Mouse (Mus musculus): ENCODE measurements at regions not wholly inside any gene's neighbourhood (a gene's known extent, or its start where the extent isn't known, plus 50 kb on each side); places are given as distances from the start of the nearest gene placed in this dataset.
"Not testable (repeated sequence)": the region's sequence is repeated elsewhere in the genome, so short reads cannot be mapped to it uniquely, and the experiment has no call there.

DNA sequence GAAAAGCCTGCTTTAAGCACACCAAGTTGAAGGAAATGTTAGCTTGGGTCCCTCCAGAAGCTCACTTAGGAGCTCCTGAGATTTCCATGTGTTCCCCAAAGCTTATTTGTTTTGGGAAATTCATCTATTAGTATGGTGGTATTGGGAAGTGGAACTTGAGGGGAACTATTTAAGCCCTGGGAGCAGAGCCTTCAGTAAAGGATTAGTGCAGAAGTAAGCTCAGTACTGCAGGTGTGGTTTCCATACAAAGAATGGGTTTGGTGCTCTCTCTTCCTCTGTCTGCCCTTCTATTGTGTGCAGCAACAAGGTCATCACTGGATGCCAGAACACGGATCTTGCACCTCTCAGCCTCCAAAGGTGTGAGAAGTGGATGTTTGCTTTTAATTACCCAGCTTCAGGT lies 57.2 kb downstream of the Foxa2 start:
- no peak for DNase-seq (ENCODE audit: low read depth, low spot score)

- no peak for DNase-seq (ENCODE audit: low read depth, low spot score)
Observed at GRCm38 (mm10) chr2:147988586-147988985, 58.2 kb downstream of the Foxa2 start.

- no peak for DNase-seq (ENCODE audit: low read depth, low spot score)
Observed at GRCm38 (mm10) chr2:147985261-147985575, 61.6 kb downstream of the Foxa2 start.

DNA sequence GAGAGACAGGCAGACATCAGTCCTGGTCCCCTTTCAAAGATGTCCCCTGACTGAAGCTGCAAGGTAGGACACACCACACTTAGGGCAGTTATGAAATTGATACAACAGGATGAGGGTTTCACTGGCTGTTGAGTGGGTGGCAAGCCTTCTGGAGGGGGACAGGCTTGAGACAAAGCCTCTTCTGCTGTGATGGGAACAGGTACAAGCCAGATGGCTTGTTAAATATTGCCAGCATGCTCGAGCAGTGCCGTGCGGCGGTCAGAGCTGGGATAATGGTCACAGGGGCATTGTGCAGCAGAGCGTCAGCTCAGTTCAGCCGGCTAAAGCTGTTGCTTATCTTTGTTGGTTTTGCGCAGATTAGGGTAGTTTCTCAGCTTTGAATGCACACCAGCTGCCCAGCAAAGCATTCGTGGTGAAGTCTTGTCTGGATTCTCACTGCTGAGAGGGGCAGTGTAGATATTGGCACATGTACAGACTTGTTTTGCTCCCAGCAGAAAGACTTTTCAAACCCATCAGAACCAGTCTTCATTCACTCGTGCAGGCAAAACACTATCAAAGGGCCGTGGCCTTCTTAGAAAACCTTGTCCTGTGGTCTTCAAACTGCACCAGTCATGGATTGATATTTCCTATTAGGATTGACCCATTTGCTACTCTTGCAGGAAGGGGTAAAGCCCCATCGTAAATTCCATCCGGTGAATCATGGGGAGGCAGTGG lies 62.1 kb downstream of the Foxa2 start:
- no peak for DNase-seq (ENCODE audit: low read depth, low spot score)

DNA sequence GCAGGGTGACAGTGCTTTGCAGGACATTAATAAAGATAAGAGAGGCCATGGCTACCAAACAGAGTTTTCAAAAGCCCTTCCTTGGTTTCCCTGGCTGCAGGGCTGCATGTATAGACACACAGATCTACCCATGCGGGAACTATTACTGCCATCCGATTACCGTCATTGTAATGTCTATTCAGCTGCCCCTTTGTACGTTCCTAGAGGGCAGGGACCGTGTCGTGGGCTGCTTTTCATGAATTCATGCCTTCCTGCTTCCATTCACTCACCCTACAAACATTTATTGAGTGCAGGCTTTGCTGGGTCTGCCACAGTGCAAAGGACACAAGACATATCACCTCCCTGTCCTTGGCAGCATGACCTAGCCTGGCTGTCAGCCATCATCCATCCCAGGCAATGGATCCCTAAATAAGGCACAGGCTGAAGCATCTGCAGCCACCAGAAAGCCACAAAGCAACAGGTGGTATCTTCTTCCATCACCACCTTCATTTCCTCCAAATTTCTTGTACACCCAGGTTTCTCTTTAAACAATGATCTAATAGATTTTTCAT lies 65.8 kb downstream of the Foxa2 start:
- no peak for DNase-seq (ENCODE audit: low read depth, low spot score)

DNA sequence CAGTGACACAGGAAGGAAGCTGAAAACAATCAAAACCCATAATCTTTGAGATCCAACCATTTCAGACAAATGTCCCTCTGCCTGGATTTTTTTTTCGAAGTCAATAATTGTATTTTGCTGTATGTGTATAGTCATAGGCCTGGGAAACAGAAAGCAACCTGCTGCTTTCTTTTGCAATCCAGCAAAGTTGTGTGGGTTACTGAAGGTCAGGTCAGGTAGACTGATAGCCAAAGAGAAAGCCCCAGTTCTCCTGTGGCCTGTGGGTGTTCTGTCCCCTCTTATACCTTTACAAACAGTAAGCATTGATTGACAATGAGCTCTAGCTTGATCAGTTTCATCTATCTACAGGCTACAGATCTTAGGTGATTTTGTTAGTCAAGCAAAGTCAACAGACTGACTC lies 66.4 kb downstream of the Foxa2 start:
- no peak for DNase-seq (ENCODE audit: low read depth, low spot score)

DNA sequence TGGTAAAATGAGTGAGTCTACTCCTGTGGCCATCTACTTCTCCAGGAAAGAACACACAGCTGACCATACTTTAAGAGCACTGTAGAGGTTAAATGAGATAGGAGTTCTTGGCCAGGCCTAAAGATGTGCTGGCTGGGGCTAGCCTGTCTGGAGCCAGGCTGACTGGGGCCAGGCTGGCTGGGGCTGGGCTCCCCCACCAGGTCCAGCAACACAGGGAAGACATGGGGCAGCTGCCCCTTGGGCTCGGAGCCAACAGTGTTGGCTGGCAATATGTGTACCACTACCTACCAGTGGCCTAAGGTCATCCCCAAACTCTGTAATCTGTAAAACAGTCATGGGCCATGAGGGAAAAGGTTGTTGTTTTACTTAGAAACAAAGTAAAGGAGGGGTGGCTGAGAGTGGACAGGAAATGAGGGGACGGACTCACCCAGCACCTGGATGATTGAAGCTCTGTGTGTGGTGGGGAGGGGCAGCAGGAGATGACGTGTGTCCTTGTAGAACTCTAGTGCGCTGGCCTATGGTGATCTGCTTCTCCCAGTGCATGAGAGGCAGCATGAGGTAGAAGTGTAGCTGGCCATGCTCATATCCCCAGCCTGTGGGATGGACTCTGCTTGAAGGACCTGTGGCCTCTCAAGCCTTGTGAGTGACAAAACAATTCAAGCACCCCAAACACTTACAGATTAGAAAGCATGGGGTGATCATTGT lies 67.0 kb downstream of the Foxa2 start:
- no peak for DNase-seq (ENCODE audit: low read depth, low spot score)

- no peak for DNase-seq (ENCODE audit: low read depth, low spot score)
Observed at GRCm38 (mm10) chr2:147979001-147979400, 67.8 kb downstream of the Foxa2 start.

- DNase-seq (ENCODE audit: low read depth, low spot score) = no peak
Observed at GRCm38 (mm10) chr2:147974776-147975175, 72.0 kb downstream of the Foxa2 start.

GRCm38 (mm10) chr2:147968671-147969070 lies 78.1 kb downstream of the Foxa2 start:
- no peak for DNase-seq (ENCODE audit: low read depth, low spot score)

- no peak for DNase-seq (ENCODE audit: low read depth, low spot score)
Observed at GRCm38 (mm10) chr2:147967829-147968529, 78.8 kb downstream of the Foxa2 start.

GRCm38 (mm10) chr2:147963284-147963683 lies 83.5 kb downstream of the Foxa2 start:
- DNase-seq (ENCODE audit: low read depth, low spot score) = not testable (repeated sequence)

- DNase-seq (ENCODE audit: low read depth, low spot score) = no peak
Observed at GRCm38 (mm10) chr2:147961633-147962032, 85.1 kb downstream of the Foxa2 start.

DNA sequence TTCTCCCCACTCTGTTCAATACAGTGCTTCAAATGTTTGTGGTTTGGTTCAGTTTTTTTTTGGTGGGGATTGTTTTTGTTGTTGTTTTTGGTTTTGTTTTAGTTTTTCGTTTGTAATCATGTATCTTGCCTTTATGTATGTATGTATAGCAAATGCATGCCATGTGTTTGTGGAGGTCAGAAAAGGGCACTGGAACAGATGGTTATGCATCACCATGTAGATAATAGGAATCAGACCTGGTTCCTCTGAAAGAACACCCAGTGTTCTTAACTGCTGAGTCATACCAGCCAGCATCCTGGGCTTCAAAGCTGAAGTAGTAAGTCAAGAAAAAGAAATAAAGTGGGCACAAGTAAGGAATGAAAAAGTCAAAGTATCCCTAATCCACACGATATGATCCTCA lies 92.6 kb downstream of the Foxa2 start:
- no peak for DNase-seq (ENCODE audit: low read depth, low spot score)

DNA sequence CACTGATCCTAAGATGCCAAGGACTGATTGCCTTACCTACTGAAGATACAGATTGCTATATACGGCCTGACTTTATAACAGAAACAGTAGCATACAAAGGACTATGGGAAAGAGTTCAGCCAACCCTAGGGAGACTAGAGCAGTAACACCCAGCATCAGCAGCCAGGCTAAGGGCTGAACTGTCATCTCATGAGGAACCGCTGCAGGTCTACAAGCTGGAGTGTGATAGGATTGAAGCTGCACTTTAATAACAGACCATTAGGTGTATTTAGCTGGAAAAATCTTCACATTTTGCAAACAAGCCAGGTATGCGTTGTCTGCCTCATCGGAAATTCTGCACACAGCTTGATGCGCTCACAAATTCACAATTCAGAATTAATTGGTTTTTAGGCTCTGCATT lies 95.5 kb downstream of the Foxa2 start:
- no peak for DNase-seq (ENCODE audit: low read depth, low spot score)

GRCm38 (mm10) chr2:147944171-147945040 lies 102.4 kb downstream of the Foxa2 start:
- no peak for DNase-seq (ENCODE audit: low read depth, low spot score)

DNA sequence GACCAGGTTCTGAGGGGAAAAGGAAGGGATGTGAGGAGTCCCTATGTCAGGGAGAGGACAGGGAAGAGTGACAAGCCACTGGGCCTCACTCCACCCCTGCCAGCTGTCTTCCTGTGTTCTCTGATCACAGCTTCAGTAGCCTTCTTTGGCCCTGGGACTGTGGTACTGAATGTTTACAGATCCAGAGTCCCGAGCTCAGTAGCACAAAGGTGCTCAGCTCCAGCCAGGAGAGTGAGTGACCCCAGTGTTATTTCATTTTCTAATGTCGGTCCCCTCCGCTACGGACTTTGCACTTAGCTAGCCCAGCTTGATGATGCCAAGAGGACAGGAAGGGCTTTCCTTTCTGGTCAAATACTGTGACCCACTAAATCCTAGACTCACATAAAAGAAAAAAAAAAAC lies 104.2 kb downstream of the Foxa2 start:
- DNase-seq (ENCODE audit: low read depth, low spot score) = no peak

- DNase-seq (ENCODE audit: low read depth, low spot score) = no peak
Observed at GRCm38 (mm10) chr2:147941319-147941718, 105.5 kb downstream of the Foxa2 start.

- no peak for DNase-seq (ENCODE audit: low read depth, low spot score)
Observed at GRCm38 (mm10) chr2:147932494-147932893, 114.3 kb downstream of the Foxa2 start.

DNA sequence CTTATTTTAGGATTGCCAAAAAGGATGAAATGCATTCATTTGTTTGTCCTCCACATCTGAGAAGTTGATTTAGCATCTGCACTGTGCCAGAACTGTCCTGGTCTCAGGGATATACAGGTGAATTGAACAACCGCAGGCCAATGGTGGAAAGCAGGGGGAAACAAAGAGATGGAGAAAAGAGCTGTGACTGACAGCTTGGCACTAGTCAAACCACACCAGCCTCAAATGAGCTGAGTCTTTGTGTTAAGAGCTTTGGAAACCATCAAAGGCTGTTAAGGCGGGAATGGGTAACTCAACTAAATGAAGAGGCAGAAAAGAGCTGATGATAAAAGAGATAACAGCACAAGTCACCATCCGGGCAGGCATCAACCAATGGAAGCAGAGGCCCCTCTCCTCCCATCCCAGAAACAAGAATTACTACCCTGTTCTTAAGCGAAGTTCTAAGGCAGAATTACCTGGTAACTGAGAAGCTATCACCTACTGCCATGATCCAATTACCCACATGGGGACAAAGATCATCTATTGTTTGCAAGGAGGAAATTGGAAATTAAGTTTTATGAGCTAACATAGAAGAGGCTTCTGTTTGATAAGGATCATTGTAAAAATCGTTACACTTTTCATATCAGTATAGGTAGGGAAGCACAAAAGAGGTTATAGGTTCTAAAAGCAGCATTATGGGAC lies 117.6 kb downstream of the Foxa2 start:
- DNase-seq (ENCODE audit: low read depth, low spot score) = no peak
